Mouse (Mus musculus): ENCODE measurements at regions not wholly inside any gene's neighbourhood (a gene's known extent, or its start where the extent isn't known, plus 50 kb on each side); places are given as distances from the start of the nearest gene placed in this dataset.
"Not testable (repeated sequence)": the region's sequence is repeated elsewhere in the genome, so short reads cannot be mapped to it uniquely, and the experiment has no call there.

GRCm38 (mm10) chr13:70233896-70234799 is 403.3 kb downstream of the Ice1 start:
- Histone ChIP-seq H3K27ac (ENCODE audit: insufficient read depth, low read length) (no peak overlapping the region), H3K9me3 (replicated peaks; ENCODE audit: control insufficient read depth, insufficient read depth, low read length, poor library complexity, severe bottlenecking) (no peaks in the 10 kb centered on the region), H3K36me3 (ENCODE audit: control insufficient read depth, insufficient read depth, low read length, poor library complexity, severe bottlenecking) (no peaks in the 10 kb centered on the region), H3K4me1 (ENCODE audit: control insufficient read depth, insufficient read depth, low read length) (no peaks in the 10 kb centered on the region), H3K4me3 (ENCODE audit: low read depth, low read length) (no peak overlapping the region), H3K27me3 (ENCODE audit: control insufficient read depth, insufficient read depth, low read length, poor library complexity, severe bottlenecking) (no peaks in the 10 kb centered on the region), H3K9ac (ENCODE audit: low read depth, poor library complexity, severe bottlenecking) (no peak overlapping the region)
- TF ChIP-seq EP300 (IDR thresholded peaks at IDR 0.05; ENCODE audit: insufficient read depth, low read depth, low read length): no peak
- TF ChIP-seq CTCF (IDR thresholded peaks at IDR 0.05; ENCODE audit: low read depth, low read length): peak; percentile 94

GRCm38 (mm10) chr13:70243598-70244157 is 393.8 kb downstream of the Ice1 start:
- Histone ChIP-seq H3K36me3 (ENCODE audit: control insufficient read depth, insufficient read depth, low read length, poor library complexity, severe bottlenecking) (no peaks in the 10 kb centered on the region), H3K9me3 (replicated peaks; ENCODE audit: control insufficient read depth, insufficient read depth, low read length, poor library complexity, severe bottlenecking) (no peaks in the 10 kb centered on the region), H3K4me3 (ENCODE audit: low read depth, low read length) (no peak overlapping the region), H3K27ac (ENCODE audit: insufficient read depth, low read length) (no peak overlapping the region), H3K27me3 (ENCODE audit: control insufficient read depth, insufficient read depth, low read length, poor library complexity, severe bottlenecking) (no peaks in the 10 kb centered on the region), H3K9ac (ENCODE audit: low read depth, poor library complexity, severe bottlenecking) (no peak overlapping the region), H3K4me1 (ENCODE audit: control insufficient read depth, insufficient read depth, low read length) (no peaks in the 10 kb centered on the region)
- TF ChIP-seq EP300 (IDR thresholded peaks at IDR 0.05; ENCODE audit: insufficient read depth, low read depth, low read length) (no peak), CTCF (IDR thresholded peaks at IDR 0.05; ENCODE audit: low read depth, low read length) (no peak), POLR2A (IDR thresholded peaks at IDR 0.05; ENCODE audit: insufficient read depth, low read length) (no peak)

- peaks cover 5% of the 10 kb centered on the region for H3K9me3 ChIP-seq (replicated peaks; ENCODE audit: control insufficient read depth, insufficient read depth, low read length, poor library complexity, severe bottlenecking)
- no peaks in the 10 kb centered on the region for H3K4me1 ChIP-seq (ENCODE audit: control insufficient read depth, insufficient read depth, low read length)
- no peak overlapping the region for H3K9ac ChIP-seq (ENCODE audit: low read depth, poor library complexity, severe bottlenecking)
- H3K27ac ChIP-seq (ENCODE audit: insufficient read depth, low read length): no peak overlapping the region
- no peak for TF ChIP-seq EP300 (IDR thresholded peaks at IDR 0.05; ENCODE audit: insufficient read depth, low read depth, low read length)
- no peak for TF ChIP-seq POLR2A (IDR thresholded peaks at IDR 0.05; ENCODE audit: insufficient read depth, low read length)
- TF ChIP-seq CTCF (IDR thresholded peaks at IDR 0.05; ENCODE audit: low read depth, low read length): no peak
- no peaks in the 10 kb centered on the region for H3K27me3 ChIP-seq (ENCODE audit: control insufficient read depth, insufficient read depth, low read length, poor library complexity, severe bottlenecking)
- no peak overlapping the region for H3K4me3 ChIP-seq (ENCODE audit: low read depth, low read length)
- no peaks in the 10 kb centered on the region for H3K36me3 ChIP-seq (ENCODE audit: control insufficient read depth, insufficient read depth, low read length, poor library complexity, severe bottlenecking)
Observed at GRCm38 (mm10) chr13:70260003-70260496, 377.4 kb downstream of the Ice1 start.

- TF ChIP-seq EP300 (IDR thresholded peaks at IDR 0.05; ENCODE audit: insufficient read depth, low read depth, low read length) (no peak), CTCF (IDR thresholded peaks at IDR 0.05; ENCODE audit: low read depth, low read length) (no peak), POLR2A (IDR thresholded peaks at IDR 0.05; ENCODE audit: insufficient read depth, low read length) (no peak)
- H3K27me3 ChIP-seq (ENCODE audit: control insufficient read depth, insufficient read depth, low read length, poor library complexity, severe bottlenecking): no peaks in the 10 kb centered on the region
- H3K4me3 ChIP-seq (ENCODE audit: low read depth, low read length): no peak overlapping the region
- no peaks in the 10 kb centered on the region for H3K4me1 ChIP-seq (ENCODE audit: control insufficient read depth, insufficient read depth, low read length)
- no peaks in the 10 kb centered on the region for H3K36me3 ChIP-seq (ENCODE audit: control insufficient read depth, insufficient read depth, low read length, poor library complexity, severe bottlenecking)
- H3K27ac ChIP-seq (ENCODE audit: insufficient read depth, low read length): no peak overlapping the region
- H3K9ac ChIP-seq (ENCODE audit: low read depth, poor library complexity, severe bottlenecking): no peak overlapping the region
- peaks cover 5% of the 10 kb centered on the region for H3K9me3 ChIP-seq (replicated peaks; ENCODE audit: control insufficient read depth, insufficient read depth, low read length, poor library complexity, severe bottlenecking)
Observed at GRCm38 (mm10) chr13:70263654-70264053, 373.8 kb downstream of the Ice1 start.

GRCm38 (mm10) chr13:70276884-70277378 is 360.5 kb downstream of the Ice1 start:
- not testable (repeated sequence) for H3K4me3 ChIP-seq (ENCODE audit: low read depth, low read length); H3K9me3 ChIP-seq (replicated peaks; ENCODE audit: control insufficient read depth, insufficient read depth, low read length, poor library complexity, severe bottlenecking); H3K4me1 ChIP-seq (ENCODE audit: control insufficient read depth, insufficient read depth, low read length); H3K27ac ChIP-seq (ENCODE audit: insufficient read depth, low read length); H3K36me3 ChIP-seq (ENCODE audit: control insufficient read depth, insufficient read depth, low read length, poor library complexity, severe bottlenecking); H3K9ac ChIP-seq (ENCODE audit: low read depth, poor library complexity, severe bottlenecking); H3K27me3 ChIP-seq (ENCODE audit: control insufficient read depth, insufficient read depth, low read length, poor library complexity, severe bottlenecking)

Data from ES-Bruce4 (cell line).